Mouse (Mus musculus) neural tube, embryonic 13.5 days (tissue): ENCODE data around the gene Ctnnbl1. TPM values are rescaled to one million over a fixed set of nuclear protein-coding genes. Genes with fewer than 3 reads are reported as not detected.

Experiments used
- ATAC-seq: fragments of 200-750 bp; cut with Nextera tagmentation; 2 replicates; pipeline ENCODE4 v1.8.0; 2017; ENCODE audit warnings: low read depth, mild to moderate bottlenecking, moderate TSS enrichment, moderate library complexity
- H3K27ac ChIP-seq: fragments of 300-500 bp; sonication (generic); replicated peaks from 2 replicates; pipeline ENCODE4 v1.5.1; 2015; ENCODE audit warnings: moderate library complexity, mild to moderate bottlenecking, inconsistent platforms
- H3K27me3 ChIP-seq: fragments of 300-500 bp; sonication (generic); 2 replicates; pipeline ENCODE4 v1.6.1; 2015; ENCODE audit warnings: mild to moderate bottlenecking, inconsistent platforms
- H3K36me3 ChIP-seq: fragments of 300-500 bp; sonication (generic); 2 replicates; pipeline ENCODE4 v1.6.1; 2015; ENCODE audit warnings: mild to moderate bottlenecking, inconsistent platforms
- H3K4me1 ChIP-seq: fragments of 300-500 bp; sonication (generic); replicated peaks from 2 replicates; pipeline ENCODE4 v1.6.1; 2015; ENCODE audit warnings: inconsistent platforms
- H3K4me2 ChIP-seq: fragments of 300-500 bp; sonication (generic); 2 replicates; pipeline ENCODE4 v1.6.1; 2015; ENCODE audit warnings: inconsistent platforms, mild to moderate bottlenecking, moderate library complexity
- H3K4me3 ChIP-seq: fragments of 300-500 bp; sonication (generic); 2 replicates; pipeline ENCODE4 v1.5.1; 2015; ENCODE audit warnings: mild to moderate bottlenecking, inconsistent platforms
- H3K9ac ChIP-seq: fragments of 300-500 bp; sonication (generic); 2 replicates; pipeline ENCODE4 v1.6.1; 2015; ENCODE audit warnings: moderate library complexity, mild to moderate bottlenecking, inconsistent platforms
- H3K9me3 ChIP-seq: fragments of 300-500 bp; sonication (generic); 2 replicates; pipeline ENCODE4 v1.6.1; 2016; ENCODE audit warnings: inconsistent platforms
- WGBS: fragments of 180-500 bp; shearing (Covaris S2); methylation state at CpG from one replicate; pipeline ENCODE4 v1.1.7; 2015; 5-methylcytosine and 5-hydroxymethylcytosine counted together
- polyA plus RNA-seq: library from polyadenylated mRNA; unstranded; fragments of >200 nt; fragmentation: Nextera tagmentation; extraction: Ambion mirVana; gene quantifications from 2 replicates; pipeline ENCODE4 v1.2.1, GENCODE M21; 2015

The Ctnnbl1 gene
- polyA plus RNA-seq, 1 experiment from 2014 or later, result 69.7 TPM

- Histone ChIP-seq H3K9ac (peak overlapping the region; percentile 58), H3K4me1 (peaks cover 82% of the 10 kb centered on the region), H3K36me3 (no peaks in the 10 kb centered on the region; the same call in 1 of the 2 replicates), H3K4me3 (no peak overlapping the region), H3K4me2 (peak overlapping the region; percentile 33), H3K9me3 (no peaks in the 10 kb centered on the region), H3K27ac (peak overlapping the region; percentile 92), H3K27me3 (no peaks in the 10 kb centered on the region)
- peak; percentile 71 for ATAC-seq
- 37% methylated on average over 22 of the region's 22 CpGs for WGBS
These were observed 14.6 kb downstream of the Ctnnbl1 start for GRCm38 (mm10) chr2:157751589-157752373.

GRCm38 (mm10) chr2:157752374-157752743 is 15.2 kb downstream of the Ctnnbl1 start:
- H3K4me2 ChIP-seq, result peak overlapping the region; percentile 33
- H3K9me3 ChIP-seq, result no peaks in the 10 kb centered on the region
- no peaks in the 10 kb centered on the region; the same call in 1 of the 2 replicates for H3K36me3 ChIP-seq
- H3K27ac ChIP-seq, result peak overlapping the region; percentile 92
- no peak overlapping the region for H3K4me3 ChIP-seq
- WGBS, result 49% methylated on average over 7 of the region's 7 CpGs
- H3K9ac ChIP-seq, result peak overlapping the region; percentile 58
- H3K27me3 ChIP-seq, result no peaks in the 10 kb centered on the region
- no peak for ATAC-seq
- peaks cover 82% of the 10 kb centered on the region for H3K4me1 ChIP-seq

GRCm38 (mm10) chr2:157755771-157756170 is 18.6 kb downstream of the Ctnnbl1 start:
- ATAC-seq, result no peak
- no peak overlapping the region for H3K4me3 ChIP-seq
- peaks cover 70% of the 10 kb centered on the region for H3K4me1 ChIP-seq
- no peaks in the 10 kb centered on the region for H3K27me3 ChIP-seq
- WGBS, result 69% methylated on average over 7 of the region's 7 CpGs
- no peaks in the 10 kb centered on the region for H3K36me3 ChIP-seq
- no peak overlapping the region for H3K4me2 ChIP-seq
- H3K27ac ChIP-seq, result peak overlapping the region; percentile 79
- no peaks in the 10 kb centered on the region for H3K9me3 ChIP-seq
- peak overlapping the region; percentile 35; the same call in 1 of the 2 replicates for H3K9ac ChIP-seq

GRCm38 (mm10) chr2:157756193-157756592 is 19.0 kb downstream of the Ctnnbl1 start:
- H3K27ac ChIP-seq, result peak overlapping the region; percentile 79; the same call in 1 of the 2 replicates
- H3K36me3 ChIP-seq, result no peaks in the 10 kb centered on the region
- H3K9ac ChIP-seq, result no peak overlapping the region
- 77% methylated on average over 7 of the region's 7 CpGs for WGBS
- H3K27me3 ChIP-seq, result no peaks in the 10 kb centered on the region
- no peak for ATAC-seq
- H3K4me2 ChIP-seq, result no peak overlapping the region
- H3K4me3 ChIP-seq, result no peak overlapping the region
- H3K4me1 ChIP-seq, result peaks cover 66% of the 10 kb centered on the region
- H3K9me3 ChIP-seq, result no peaks in the 10 kb centered on the region

- Histone ChIP-seq H3K4me2 (no peak overlapping the region), H3K9me3 (no peaks in the 10 kb centered on the region), H3K9ac (no peak overlapping the region), H3K4me1 (peaks cover 44% of the 10 kb centered on the region), H3K27me3 (no peaks in the 10 kb centered on the region), H3K4me3 (no peak overlapping the region), H3K27ac (no peak overlapping the region), H3K36me3 (no peaks in the 10 kb centered on the region)
- no peak for ATAC-seq
- 91% methylated on average over 5 of the region's 5 CpGs for WGBS
These were observed 21.2 kb downstream of the Ctnnbl1 start for GRCm38 (mm10) chr2:157758395-157758794.

GRCm38 (mm10) chr2:157759717-157760116 is 22.5 kb downstream of the Ctnnbl1 start:
- no peak for ATAC-seq
- Histone ChIP-seq H3K4me3 (no peak overlapping the region), H3K4me1 (peaks cover 32% of the 10 kb centered on the region), H3K4me2 (no peak overlapping the region), H3K27ac (0 out of 2 replicates have a peak overlapping the region, but pooled peaks have one; percentile 10), H3K9me3 (no peaks in the 10 kb centered on the region), H3K27me3 (no peaks in the 10 kb centered on the region), H3K36me3 (no peaks in the 10 kb centered on the region), H3K9ac (no peak overlapping the region)
- 82% methylated on average over 6 of the region's 6 CpGs for WGBS

GRCm38 (mm10) chr2:157762903-157763302 is 25.7 kb downstream of the Ctnnbl1 start:
- Histone ChIP-seq H3K9ac (no peak overlapping the region), H3K36me3 (no peaks in the 10 kb centered on the region), H3K27ac (no peak overlapping the region), H3K4me3 (no peak overlapping the region), H3K4me1 (peaks cover 35% of the 10 kb centered on the region), H3K4me2 (no peak overlapping the region), H3K27me3 (no peaks in the 10 kb centered on the region), H3K9me3 (no peaks in the 10 kb centered on the region)
- ATAC-seq, result no peak
- 93% methylated on average over 4 of the region's 4 CpGs for WGBS

GRCm38 (mm10) chr2:157766591-157766990 is 29.4 kb downstream of the Ctnnbl1 start:
- no peaks in the 10 kb centered on the region for H3K9me3 ChIP-seq
- peaks cover 60% of the 10 kb centered on the region for H3K4me1 ChIP-seq
- 65% methylated on average over 7 of the region's 7 CpGs for WGBS
- H3K27ac ChIP-seq, result peak overlapping the region; percentile 85
- no peak overlapping the region for H3K4me2 ChIP-seq
- no peak for ATAC-seq
- H3K27me3 ChIP-seq, result no peaks in the 10 kb centered on the region
- H3K4me3 ChIP-seq, result no peak overlapping the region
- no peak overlapping the region for H3K9ac ChIP-seq
- H3K36me3 ChIP-seq, result no peaks in the 10 kb centered on the region

GRCm38 (mm10) chr2:157768682-157769429 is 31.7 kb downstream of the Ctnnbl1 start:
- H3K4me3 ChIP-seq, result no peak overlapping the region
- peaks cover 68% of the 10 kb centered on the region for H3K4me1 ChIP-seq
- peak; percentile 62 for ATAC-seq
- no peaks in the 10 kb centered on the region for H3K27me3 ChIP-seq
- H3K9ac ChIP-seq, result no peak overlapping the region
- no peaks in the 10 kb centered on the region for H3K36me3 ChIP-seq
- peak overlapping the region; percentile 85 for H3K27ac ChIP-seq
- H3K4me2 ChIP-seq, result no peak overlapping the region
- no peaks in the 10 kb centered on the region for H3K9me3 ChIP-seq
- WGBS, result 38% methylated on average over 10 of the region's 10 CpGs

GRCm38 (mm10) chr2:157770761-157771160 is 33.6 kb downstream of the Ctnnbl1 start:
- no peaks in the 10 kb centered on the region for H3K27me3 ChIP-seq
- WGBS, result 55% methylated on average over 3 of the region's 3 CpGs
- peaks cover 11% of the 10 kb centered on the region for H3K36me3 ChIP-seq
- peaks cover 62% of the 10 kb centered on the region for H3K4me1 ChIP-seq
- H3K9ac ChIP-seq, result peak overlapping the region; percentile 36; the same call in 1 of the 2 replicates
- no peak for ATAC-seq
- peak overlapping the region; percentile 71 for H3K27ac ChIP-seq
- no peaks in the 10 kb centered on the region for H3K9me3 ChIP-seq
- H3K4me2 ChIP-seq, result no peak overlapping the region; the same call in 1 of the 2 replicates
- H3K4me3 ChIP-seq, result no peak overlapping the region

- no peaks in the 10 kb centered on the region for H3K27me3 ChIP-seq
- no peak for ATAC-seq
- peaks cover 42% of the 10 kb centered on the region for H3K4me1 ChIP-seq
- H3K4me2 ChIP-seq, result no peak overlapping the region
- H3K36me3 ChIP-seq, result peaks cover 15% of the 10 kb centered on the region
- no peaks in the 10 kb centered on the region for H3K9me3 ChIP-seq
- H3K4me3 ChIP-seq, result no peak overlapping the region
- H3K27ac ChIP-seq, result no peak overlapping the region
- H3K9ac ChIP-seq, result no peak overlapping the region
- 89% methylated on average over 1 of the region's 1 CpGs for WGBS
These were observed 36.5 kb downstream of the Ctnnbl1 start for GRCm38 (mm10) chr2:157773661-157774060.

GRCm38 (mm10) chr2:157775957-157776356 is 38.8 kb downstream of the Ctnnbl1 start:
- Histone ChIP-seq H3K9me3 (no peaks in the 10 kb centered on the region), H3K27me3 (no peaks in the 10 kb centered on the region), H3K9ac (no peak overlapping the region), H3K27ac (no peak overlapping the region), H3K4me1 (peaks cover 27% of the 10 kb centered on the region), H3K4me3 (no peak overlapping the region), H3K36me3 (peaks cover 27% of the 10 kb centered on the region), H3K4me2 (no peak overlapping the region)
- WGBS, result 86% methylated on average over 2 of the region's 2 CpGs
- no peak for ATAC-seq
